Mouse (Mus musculus): ENCODE data around the gene Plac1.

GRCm38 (mm10) chrX:53029559-53029958, 210.4 kb downstream of the Plac1 start:
- TF ChIP-seq MYOD1 (IDR thresholded peaks at IDR 0.05; ENCODE audit: control insufficient read depth in 1 of 3, insufficient read length in 2 of 3, low read depth in 2 of 3), result no peak
- no peak for TF ChIP-seq POLR2A (IDR thresholded peaks at IDR 0.05; ENCODE audit: insufficient read length, low read depth)
- no peak for TF ChIP-seq MAX (IDR thresholded peaks at IDR 0.05; ENCODE audit: low read depth)
- no peak for TF ChIP-seq TCF3 (IDR thresholded peaks at IDR 0.05; ENCODE audit: insufficient read length, low read depth)
- no peak for TF ChIP-seq CEBPB (IDR thresholded peaks at IDR 0.05; ENCODE audit: insufficient read depth, poor library complexity, severe bottlenecking)
- TF ChIP-seq REST (IDR thresholded peaks at IDR 0.05; ENCODE audit: insufficient read depth, insufficient read length), result no peak
- TF ChIP-seq TCF12 (IDR thresholded peaks at IDR 0.05; ENCODE audit: insufficient read depth, poor library complexity, severe bottlenecking), result no peak
- TF ChIP-seq USF1 (IDR thresholded peaks at IDR 0.05; ENCODE audit: low read depth), result no peak
- no peak for TF ChIP-seq E2F4 (IDR thresholded peaks at IDR 0.05; ENCODE audit: insufficient read depth)

Data from myocyte (in vitro differentiated cells).